Mouse (Mus musculus): ENCODE measurements at regions not wholly inside any gene's neighbourhood (a gene's known extent, or its start where the extent isn't known, plus 50 kb on each side); places are given as distances from the start of the nearest gene placed in this dataset.

DNA sequence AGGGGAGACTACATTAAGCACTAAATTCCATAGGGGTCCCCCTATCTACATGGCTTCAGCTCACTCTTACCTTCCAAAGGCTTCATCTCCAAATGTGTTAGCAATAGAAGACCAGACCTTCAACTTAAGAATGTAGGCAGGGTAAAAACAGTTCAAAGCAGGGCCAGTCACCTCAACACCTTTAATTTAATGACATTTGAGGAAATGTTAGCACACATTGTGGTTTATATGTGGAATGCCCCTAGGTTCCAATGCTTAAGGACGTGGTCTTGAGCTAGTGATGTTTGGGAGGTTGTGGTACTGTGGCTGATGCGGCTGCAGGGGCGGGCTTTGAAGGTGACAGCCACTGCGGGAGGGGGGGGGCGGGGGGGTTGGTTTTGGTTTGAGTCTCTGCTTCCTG, 116.9 kb upstream of the Tut7 start:
- 76% methylated on average over 5 of the region's 5 CpGs for WGBS
- intact Hi-C loops (cut with DNase I), result loop anchor here (5.0 kb wide), 1 partner anchor 72 kb away; no protein-coding TSS in a partner anchor
- no peaks in the 10 kb centered on the region for H3K4me1 ChIP-seq (ENCODE audit: control insufficient read depth, insufficient read depth, low read length)

GRCm38 (mm10) chr13:59937147-59937546, 114.2 kb upstream of the Tut7 start:
- H3K9ac ChIP-seq (ENCODE audit: low read depth, low read length), result no peak overlapping the region
- no peaks in the 10 kb centered on the region for H3K36me3 ChIP-seq (ENCODE audit: control insufficient read depth, insufficient read depth, low read length)
- peak in 1 of 2 experiments; percentile 9 for DNase-seq
- intact Hi-C loops (cut with DNase I), result no loop called here
- H3K27ac ChIP-seq, result no peak overlapping the region
- H3K27me3 ChIP-seq (ENCODE audit: control insufficient read depth, insufficient read depth, low read length), result no peaks in the 10 kb centered on the region
- 65% methylated on average over 3 of the region's 3 CpGs for WGBS
- no peaks in the 10 kb centered on the region for H3K79me2 ChIP-seq (replicated peaks; ENCODE audit: control insufficient read depth, insufficient read depth, low read length)
- no peak overlapping the region for H3K4me3 ChIP-seq
- no peak for TF ChIP-seq POLR2A (IDR thresholded peaks at IDR 0.05; ENCODE audit: insufficient read depth, low read depth, low read length)
- TF ChIP-seq CTCF (IDR thresholded peaks at IDR 0.05), result peak; percentile 36
- TF ChIP-seq EP300 (IDR thresholded peaks at IDR 0.05; ENCODE audit: insufficient read depth, low read depth, low read length), result no peak
- H3K4me1 ChIP-seq (ENCODE audit: control insufficient read depth, insufficient read depth, low read length), result no peaks in the 10 kb centered on the region

More for the DNA sequence above, 116.9 kb upstream of the Tut7 start:
- H3K9ac ChIP-seq (ENCODE audit: low read depth, low read length), result no peak overlapping the region
- TF ChIP-seq EP300 (IDR thresholded peaks at IDR 0.05; ENCODE audit: insufficient read depth, low read depth, low read length), result no peak
- no peak for TF ChIP-seq CTCF (IDR thresholded peaks at IDR 0.05)
- no peak for TF ChIP-seq POLR2A (IDR thresholded peaks at IDR 0.05; ENCODE audit: insufficient read depth, low read depth, low read length)
- no peak overlapping the region for H3K27ac ChIP-seq
- no peaks in the 10 kb centered on the region for H3K79me2 ChIP-seq (replicated peaks; ENCODE audit: control insufficient read depth, insufficient read depth, low read length)
- no peaks in the 10 kb centered on the region for H3K27me3 ChIP-seq (ENCODE audit: control insufficient read depth, insufficient read depth, low read length)
- DNase-seq, result no peak
- H3K36me3 ChIP-seq (ENCODE audit: control insufficient read depth, insufficient read depth, low read length), result no peaks in the 10 kb centered on the region
- H3K4me3 ChIP-seq, result no peak overlapping the region

DNA sequence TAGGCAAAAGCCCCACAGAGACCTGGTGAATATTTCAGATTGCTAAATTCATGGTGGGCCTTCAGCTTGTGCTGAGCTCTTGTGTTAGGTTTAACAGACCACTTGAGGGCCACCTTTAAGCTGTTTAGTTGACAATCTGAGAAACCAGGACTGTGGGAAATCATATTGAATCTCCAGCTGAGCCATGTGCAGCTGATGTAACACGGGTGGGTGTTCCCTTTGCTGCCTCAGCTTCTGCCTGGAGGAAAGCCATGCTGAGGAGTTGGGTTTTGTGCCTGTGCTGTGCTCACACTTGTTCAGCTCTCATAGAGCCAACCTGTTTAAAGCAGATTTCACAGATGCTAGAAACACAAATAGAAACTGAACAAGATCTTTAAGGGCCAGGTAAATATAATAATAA, 111.6 kb upstream of the Tut7 start:
- H3K27ac ChIP-seq, result no peak overlapping the region
- 44% methylated on average over 1 of the region's 1 CpGs for WGBS
- H3K79me2 ChIP-seq (replicated peaks; ENCODE audit: control insufficient read depth, insufficient read depth, low read length), result no peaks in the 10 kb centered on the region
- no peaks in the 10 kb centered on the region for H3K4me1 ChIP-seq (ENCODE audit: control insufficient read depth, insufficient read depth, low read length)
- no peak overlapping the region for H3K4me3 ChIP-seq
- no peak for TF ChIP-seq CTCF (IDR thresholded peaks at IDR 0.05)
- intact Hi-C loops (cut with DNase I), result no loop called here
- no peak overlapping the region for H3K9ac ChIP-seq (ENCODE audit: low read depth, low read length)
- no peaks in the 10 kb centered on the region for H3K36me3 ChIP-seq (ENCODE audit: control insufficient read depth, insufficient read depth, low read length)
- peak in 1 of 2 experiments; percentile 13 for DNase-seq
- H3K27me3 ChIP-seq (ENCODE audit: control insufficient read depth, insufficient read depth, low read length), result no peaks in the 10 kb centered on the region

GRCm38 (mm10) chr13:59934093-59934492, 111.1 kb upstream of the Tut7 start:
- DNase-seq, result peak in 1 of 2 experiments; percentile 7
- no peaks in the 10 kb centered on the region for H3K27me3 ChIP-seq (ENCODE audit: control insufficient read depth, insufficient read depth, low read length)
- no peak overlapping the region for H3K27ac ChIP-seq
- TF ChIP-seq EP300 (IDR thresholded peaks at IDR 0.05; ENCODE audit: insufficient read depth, low read depth, low read length), result no peak
- TF ChIP-seq POLR2A (IDR thresholded peaks at IDR 0.05; ENCODE audit: insufficient read depth, low read depth, low read length), result no peak
- no peak for TF ChIP-seq CTCF (IDR thresholded peaks at IDR 0.05)
- WGBS, result 76% methylated on average over 1 of the region's 1 CpGs
- H3K79me2 ChIP-seq (replicated peaks; ENCODE audit: control insufficient read depth, insufficient read depth, low read length), result no peaks in the 10 kb centered on the region
- H3K36me3 ChIP-seq (ENCODE audit: control insufficient read depth, insufficient read depth, low read length), result no peaks in the 10 kb centered on the region
- no peak overlapping the region for H3K4me3 ChIP-seq
- no peak overlapping the region for H3K9ac ChIP-seq (ENCODE audit: low read depth, low read length)
- intact Hi-C loops (cut with DNase I), result no loop called here
- H3K4me1 ChIP-seq (ENCODE audit: control insufficient read depth, insufficient read depth, low read length), result no peaks in the 10 kb centered on the region

- Histone ChIP-seq H3K79me2 (replicated peaks; ENCODE audit: control insufficient read depth, insufficient read depth, low read length) (no peaks in the 10 kb centered on the region), H3K9ac (ENCODE audit: low read depth, low read length) (no peak overlapping the region), H3K36me3 (ENCODE audit: control insufficient read depth, insufficient read depth, low read length) (no peaks in the 10 kb centered on the region), H3K4me1 (ENCODE audit: control insufficient read depth, insufficient read depth, low read length) (no peaks in the 10 kb centered on the region), H3K27me3 (ENCODE audit: control insufficient read depth, insufficient read depth, low read length) (no peaks in the 10 kb centered on the region), H3K4me3 (no peak overlapping the region), H3K27ac (no peak overlapping the region)
- 83% methylated on average over 12 of the region's 12 CpGs for WGBS
- intact Hi-C loops (cut with DNase I), result no loop called here
- TF ChIP-seq EP300 (IDR thresholded peaks at IDR 0.05; ENCODE audit: insufficient read depth, low read depth, low read length), result no peak
- TF ChIP-seq CTCF (IDR thresholded peaks at IDR 0.05), result no peak
- no peak for TF ChIP-seq POLR2A (IDR thresholded peaks at IDR 0.05; ENCODE audit: insufficient read depth, low read depth, low read length)
- no peak for DNase-seq
Observed at GRCm38 (mm10) chr13:59927379-59928111, 104.6 kb upstream of the Tut7 start.

- Histone ChIP-seq H3K27ac (no peak overlapping the region), H3K4me1 (ENCODE audit: control insufficient read depth, insufficient read depth, low read length) (no peaks in the 10 kb centered on the region), H3K79me2 (replicated peaks; ENCODE audit: control insufficient read depth, insufficient read depth, low read length) (no peaks in the 10 kb centered on the region), H3K4me3 (no peak overlapping the region), H3K9ac (ENCODE audit: low read depth, low read length) (no peak overlapping the region), H3K27me3 (ENCODE audit: control insufficient read depth, insufficient read depth, low read length) (no peaks in the 10 kb centered on the region), H3K36me3 (ENCODE audit: control insufficient read depth, insufficient read depth, low read length) (no peaks in the 10 kb centered on the region)
- no peak for TF ChIP-seq EP300 (IDR thresholded peaks at IDR 0.05; ENCODE audit: insufficient read depth, low read depth, low read length)
- TF ChIP-seq CTCF (IDR thresholded peaks at IDR 0.05), result no peak
- no peak for TF ChIP-seq POLR2A (IDR thresholded peaks at IDR 0.05; ENCODE audit: insufficient read depth, low read depth, low read length)
- 58% methylated on average over 9 of the region's 9 CpGs for WGBS
- DNase-seq, result no peak
- intact Hi-C loops (cut with DNase I), result no loop called here
Observed at GRCm38 (mm10) chr13:59925845-59926481, 103.0 kb upstream of the Tut7 start.

Measured in heart, adult 2 months (tissue).